ENCODE assay signal across 8 mouse cellular contexts in the genomic region with DNA sequence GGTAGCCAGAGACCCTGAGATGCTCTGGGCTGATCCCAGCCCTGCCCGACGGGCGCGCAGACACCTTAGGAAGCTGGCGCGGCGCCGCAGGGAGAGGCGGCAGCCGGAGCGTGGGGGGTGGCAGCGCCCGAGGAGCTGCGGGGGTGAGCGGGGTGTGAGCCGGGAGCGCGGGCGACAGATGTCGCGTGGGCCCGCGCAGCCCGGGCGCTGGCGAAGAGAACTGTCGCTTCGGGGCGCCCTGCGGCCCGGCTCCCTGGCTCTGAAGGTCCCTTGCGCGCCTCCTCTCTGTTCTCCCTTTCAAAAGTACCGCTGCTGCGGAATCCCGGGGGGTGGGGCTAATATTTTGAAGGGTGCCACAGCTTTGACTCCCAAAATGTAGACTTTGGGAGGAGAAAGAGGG. TPM values are rescaled to one million over a fixed set of nuclear protein-coding genes. Genes with fewer than 3 reads are reported as not detected.
A peak's percentile ranks its signal among the peaks of the same experiment; 100 is the strongest.
DNase-seq lines count a peak whose midpoint lies in the region; ATAC-seq and TF ChIP-seq lines count a peak whose summit lies in the region.

No protein-coding gene starts in this region.

- ATAC-seq in heart, embryonic 11.5 days (replicated peaks; ENCODE audit: insufficient number of reproducible peaks, low FRiP score, low TSS enrichment) = no peak
- ATAC-seq in heart, postnatal 0 days (ENCODE audit: insufficient read depth, low read depth) = no peak
- ATAC-seq in liver, embryonic 12.5 days = no peak
- ATAC-seq in stomach, embryonic 14.5 days (ENCODE audit: insufficient number of reproducible peaks, insufficient read depth, low FRiP score, low read depth) = no peak

- H3K9ac ChIP-seq in heart, embryonic 11.5 days (ENCODE audit: low read depth, low read length) = peak overlapping the region; percentile 39; the same call in 1 of the 2 replicates
- no peak overlapping the region for H3K9ac ChIP-seq in heart, postnatal 0 days (replicated peaks; ENCODE audit: low read depth, low read length)
- no peak overlapping the region for H3K9ac ChIP-seq in liver, embryonic 12.5 days
- no peak overlapping the region for H3K9ac ChIP-seq in stomach, embryonic 14.5 days (replicated peaks; ENCODE audit: low read depth, low read length)

- H3K4me3 ChIP-seq in heart, embryonic 11.5 days (ENCODE audit: low read depth, low read length) = peak overlapping the region; percentile 44
- peak overlapping the region; percentile 50 for H3K4me3 ChIP-seq in heart, postnatal 0 days (ENCODE audit: low read depth, low read length)
- H3K4me3 ChIP-seq in liver, embryonic 12.5 days = peak overlapping the region; percentile 41
- peak overlapping the region; percentile 28 for H3K4me3 ChIP-seq in stomach, embryonic 14.5 days (ENCODE audit: low read depth, low read length)

- no peaks in the 10 kb centered on the region for H3K36me3 ChIP-seq in heart, embryonic 11.5 days (ENCODE audit: control insufficient read depth, insufficient read depth, low read length)
- H3K36me3 ChIP-seq in heart, postnatal 0 days (replicated peaks; ENCODE audit: control insufficient read depth, insufficient read depth, low read length) = no peaks in the 10 kb centered on the region
- H3K36me3 ChIP-seq in liver, embryonic 12.5 days = no peaks in the 10 kb centered on the region
- no peaks in the 10 kb centered on the region for H3K36me3 ChIP-seq in stomach, embryonic 14.5 days (ENCODE audit: control insufficient read depth, insufficient read depth, low read length)

- H3K4me2 ChIP-seq in heart, embryonic 11.5 days = peak overlapping the region; percentile 73
- peak overlapping the region; percentile 74 for H3K4me2 ChIP-seq in heart, postnatal 0 days (ENCODE audit: low read depth, low read length)
- H3K4me2 ChIP-seq in liver, embryonic 12.5 days = peak overlapping the region; percentile 56
- peak overlapping the region; percentile 42 for H3K4me2 ChIP-seq in stomach, embryonic 14.5 days (replicated peaks; ENCODE audit: low read depth, low read length)

- H3K27me3 ChIP-seq in heart, embryonic 11.5 days (ENCODE audit: control insufficient read depth, insufficient read depth, low read length) = peaks cover 80% of the 10 kb centered on the region
- H3K27me3 ChIP-seq in heart, postnatal 0 days (ENCODE audit: control insufficient read depth, insufficient read depth, low read length) = peaks cover 83% of the 10 kb centered on the region
- H3K27me3 ChIP-seq in liver, embryonic 12.5 days (replicated peaks) = peaks cover 96% of the 10 kb centered on the region
- H3K27me3 ChIP-seq in stomach, embryonic 14.5 days (ENCODE audit: control insufficient read depth, insufficient read depth, low read length) = peaks cover 67% of the 10 kb centered on the region

- peaks cover 15% of the 10 kb centered on the region for H3K4me1 ChIP-seq in heart, embryonic 11.5 days (ENCODE audit: control insufficient read depth, insufficient read depth, low read length)
- 0 out of 2 replicates have a peak, but pooled peaks cover 9% of the 10 kb centered on the region for H3K4me1 ChIP-seq in heart, postnatal 0 days (ENCODE audit: control insufficient read depth, insufficient read depth)
- H3K4me1 ChIP-seq in liver, embryonic 12.5 days = peaks cover 11% of the 10 kb centered on the region; the same call in 1 of the 2 replicates
- H3K4me1 ChIP-seq in stomach, embryonic 14.5 days (ENCODE audit: control insufficient read depth, insufficient read depth, low read length) = peaks cover 24% of the 10 kb centered on the region; the same call in 1 of the 2 replicates

- no peak overlapping the region for H3K27ac ChIP-seq in heart, embryonic 11.5 days (ENCODE audit: low read depth, low read length)
- H3K27ac ChIP-seq in heart, postnatal 0 days (ENCODE audit: low read depth) = no peak overlapping the region
- H3K27ac ChIP-seq in liver, embryonic 12.5 days = no peak overlapping the region
- no peak overlapping the region for H3K27ac ChIP-seq in stomach, embryonic 14.5 days (ENCODE audit: low read length)

- TF ChIP-seq EP300 in heart, postnatal 0 days (IDR thresholded peaks at IDR 0.05; ENCODE audit: low read depth) = no peak

- H3K9me3 ChIP-seq in heart, embryonic 11.5 days (replicated peaks; ENCODE audit: control insufficient read depth, low read length) = peaks cover 3% of the 10 kb centered on the region
- H3K9me3 ChIP-seq in heart, postnatal 0 days (replicated peaks; ENCODE audit: control insufficient read depth, low read length) = peaks cover 4% of the 10 kb centered on the region; the same call in 1 of the 2 replicates
- H3K9me3 ChIP-seq in liver, embryonic 12.5 days (replicated peaks) = no peaks in the 10 kb centered on the region; the same call in 1 of the 2 replicates
- no peaks in the 10 kb centered on the region for H3K9me3 ChIP-seq in stomach, embryonic 14.5 days (ENCODE audit: control insufficient read depth, low read depth, low read length)

- under 1% methylated on average over 35 of the region's 36 CpGs for WGBS in heart, embryonic 11.5 days (ENCODE audit: insufficient replicate concordance)
- 1% methylated on average over 33 of the region's 36 CpGs for WGBS in heart, postnatal 0 days
- WGBS in liver, embryonic 12.5 days (ENCODE audit: insufficient replicate concordance) = 2% methylated on average over 36 of the region's 36 CpGs
- under 1% methylated on average over 36 of the region's 36 CpGs for WGBS in stomach, embryonic 14.5 days

- TF ChIP-seq CTCF in heart, postnatal 0 days (IDR thresholded peaks at IDR 0.05; ENCODE audit: low read depth) = no peak

- no peak for DNase-seq in heart, adult 18-20 months
- peak; percentile 22 for DNase-seq in Muller cell, postnatal 12 days (ENCODE audit: inconsistent ontology term)
- no peak for DNase-seq in heart, postnatal 0 days (ENCODE audit: low spot score)
- DNase-seq in testis, postnatal 10 days (ENCODE audit: low spot score) = no peak
- DNase-seq in embryo, embryonic 10.5 days (ENCODE audit: low spot score) = no peak

RNA-seq across cellular contexts. Expression of a gene that starts 7.2 kb away (rescaled TPM):
- polyA plus RNA-seq in heart, embryonic 11.5 days (2014; fragmentation: Nextera tagmentation; extraction: Ambion mirVana) = not detected in 2 replicates
- under 1 TPM; 0.40 to 0.44 TPM for total RNA-seq in heart, adult 18-20 months (2021)
- total RNA-seq in heart, postnatal 0 days (2014; rRNA removed; ENCODE audit: low replicate concordance) = 0.04 TPM in 1 of 2 replicates, not detected in the other
- 0.11 and 0.19 TPM in 2 replicates for polyA plus RNA-seq in heart, postnatal 0 days (2015; fragmentation: Nextera tagmentation; extraction: Ambion mirVana)
- polyA plus RNA-seq in liver, embryonic 12.5 days (2016; fragmentation: Nextera tagmentation; extraction: Ambion mirVana) = 0.04 TPM in 1 of 2 replicates, not detected in the other
- 0.72 and 0.81 TPM in 2 replicates for polyA plus RNA-seq in stomach, embryonic 14.5 days (2014; fragmentation: Nextera tagmentation; extraction: Ambion mirVana)

RNA-seq across cellular contexts. Expression of a gene that starts 16.4 kb away (rescaled TPM):
- 16.8 and 18.6 TPM in 2 replicates for polyA plus RNA-seq in heart, embryonic 11.5 days (2014; fragmentation: Nextera tagmentation; extraction: Ambion mirVana)
- total RNA-seq in heart, adult 18-20 months (2021) = 10 to 100 TPM; 38.2 to 41.2 TPM
- 49.7 and 66.9 TPM in 2 replicates for total RNA-seq in heart, postnatal 0 days (2014; rRNA removed; ENCODE audit: low replicate concordance)
- 15.5 and 16.5 TPM in 2 replicates for polyA plus RNA-seq in heart, postnatal 0 days (2015; fragmentation: Nextera tagmentation; extraction: Ambion mirVana)
- polyA plus RNA-seq in liver, embryonic 12.5 days (2016; fragmentation: Nextera tagmentation; extraction: Ambion mirVana) = 23.1 and 24.4 TPM in 2 replicates
- 22.5 and 23.9 TPM in 2 replicates for polyA plus RNA-seq in stomach, embryonic 14.5 days (2014; fragmentation: Nextera tagmentation; extraction: Ambion mirVana)
